Mouse (Mus musculus): ENCODE results near the gene Rpia.

DNA sequence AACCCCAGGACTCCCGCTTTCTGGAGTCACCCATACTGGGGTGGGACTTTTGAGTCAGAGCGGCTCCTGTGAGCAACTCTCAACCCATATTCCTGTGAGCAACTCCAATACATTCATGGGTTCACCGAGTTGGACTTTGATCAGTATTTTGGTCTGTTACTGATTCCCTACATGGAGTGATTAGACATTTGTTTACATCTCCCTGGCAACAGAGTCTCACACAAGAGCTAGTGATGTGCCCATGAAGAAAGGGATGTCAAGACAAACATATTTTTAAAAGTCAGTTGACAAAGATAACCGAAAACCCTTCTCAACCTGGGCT is 22.6 kb upstream of the Rpia start:
- TF ChIP-seq CTCF (IDR thresholded peaks at IDR 0.05; ENCODE audit: control insufficient read depth, insufficient read depth, low read length) = no peak
- no peak for TF ChIP-seq POLR2A (IDR thresholded peaks at IDR 0.05; ENCODE audit: borderline replicate concordance, control insufficient read depth, low read depth, low read length)
